Mouse (Mus musculus) megakaryocyte, embryonic 14.5 days (primary cell): ENCODE measurements around the gene Nfkb1.

ENCODE experiments used
- FLI1 ChIP-seq: IDR thresholded peaks from 2 replicates; pipeline ENCODE4 v1.6.1; 2012; ENCODE audit warnings: low read length, inconsistent platforms, mixed read lengths
- GATA1 ChIP-seq: IDR thresholded peaks from 3 replicates; pipeline ENCODE4 v1.6.1; 2012; ENCODE audit warnings: mixed read lengths, low read length, inconsistent platforms, borderline replicate concordance

DNA sequence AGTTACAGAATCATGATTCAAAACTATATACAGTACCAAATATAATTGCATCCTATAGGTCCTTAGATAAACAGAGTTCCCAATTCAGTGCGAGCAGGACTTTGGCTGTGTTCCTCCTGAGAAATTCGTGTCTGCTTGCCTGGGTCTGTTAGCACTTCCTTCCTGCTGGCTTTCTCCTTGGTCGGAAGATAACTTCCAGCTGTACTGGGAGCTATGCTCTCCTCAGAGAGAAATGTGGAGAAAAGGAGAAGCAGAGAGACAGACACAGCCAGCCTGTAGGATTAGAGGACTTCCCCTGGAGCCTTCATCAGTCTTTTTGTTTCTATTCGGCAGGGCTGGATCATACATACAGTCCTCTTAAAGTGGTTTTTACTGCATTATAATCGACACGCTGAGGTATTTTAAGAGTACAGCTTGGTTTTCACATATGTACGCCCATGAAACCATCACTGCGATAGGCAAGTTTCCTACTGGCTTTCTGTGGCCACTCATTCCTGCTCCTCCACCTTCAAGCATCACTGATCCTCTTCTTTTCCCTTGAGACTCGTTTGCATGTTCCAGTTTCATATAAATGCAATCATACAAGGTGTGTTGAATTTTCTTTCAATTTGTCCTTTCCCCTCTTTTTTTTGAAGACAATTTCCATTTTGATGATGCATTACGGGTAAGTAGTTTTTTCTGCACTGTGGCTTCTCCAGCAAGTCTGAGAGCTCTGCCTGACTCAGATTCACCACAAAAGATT lies 8.3 kb upstream of the Nfkb1 start:
- TF ChIP-seq GATA1, result no peak
- TF ChIP-seq FLI1, result no peak
